Mouse (Mus musculus): ENCODE data around the gene Abca17. TPM values are rescaled to one million over a fixed set of nuclear protein-coding genes. Genes with fewer than 3 reads are reported as not detected.

The Abca17 gene
- polyA plus RNA-seq, 1 experiment = 0.01 TPM

GRCm38 (mm10) chr17:24264766-24265165 is 86.1 kb downstream of the Abca17 start:
- Histone ChIP-seq H3K27ac (ENCODE audit: insufficient read depth, low read depth, low read length) (no peak overlapping the region), H3K27me3 (ENCODE audit: control insufficient read depth, insufficient read depth, low read length) (no peaks in the 10 kb centered on the region), H3K4me3 (ENCODE audit: low read depth, low read length) (no peak overlapping the region), H3K4me1 (ENCODE audit: control insufficient read depth, insufficient read depth, insufficient read length, low read length) (no peaks in the 10 kb centered on the region), H3K36me3 (ENCODE audit: control insufficient read depth, insufficient read depth, low read length) (no peaks in the 10 kb centered on the region)
- no peak for TF ChIP-seq POLR2A (IDR thresholded peaks at IDR 0.05; ENCODE audit: low read depth, low read length)
- TF ChIP-seq CTCF (IDR thresholded peaks at IDR 0.05; ENCODE audit: extremely low read depth, insufficient read length, insufficient replicate concordance, low read depth, low read length) = no peak
- 83% methylated on average over 2 of the region's 2 CpGs for WGBS

DNA sequence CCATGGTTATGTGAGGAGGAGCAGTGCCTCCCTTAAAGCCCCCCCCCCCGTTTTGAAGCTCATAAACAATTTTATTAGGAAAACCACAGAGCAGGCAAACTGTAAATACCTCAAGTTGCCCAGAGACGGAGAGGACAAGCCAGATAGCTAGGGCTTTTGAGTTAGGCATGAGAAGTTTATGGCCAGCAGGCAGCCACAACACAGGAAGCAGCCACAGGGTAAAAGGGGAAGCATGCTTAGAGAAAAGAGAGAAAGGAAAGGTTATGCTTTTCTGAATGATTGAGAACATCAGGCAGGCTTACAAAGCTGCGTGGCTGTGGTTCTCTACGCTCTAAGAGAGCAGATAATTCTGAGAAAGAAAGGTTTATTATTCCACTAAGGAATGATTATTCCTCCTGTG is 90.4 kb downstream of the Abca17 start:
- Histone ChIP-seq H3K4me3 (ENCODE audit: low read depth, low read length) (no peak overlapping the region), H3K36me3 (ENCODE audit: control insufficient read depth, insufficient read depth, low read length) (no peaks in the 10 kb centered on the region), H3K27ac (ENCODE audit: insufficient read depth, low read depth, low read length) (no peak overlapping the region), H3K27me3 (ENCODE audit: control insufficient read depth, insufficient read depth, low read length) (no peaks in the 10 kb centered on the region), H3K4me1 (ENCODE audit: control insufficient read depth, insufficient read depth, insufficient read length, low read length) (no peaks in the 10 kb centered on the region)
- WGBS = 58% methylated on average over 4 of the region's 4 CpGs
- no peak for TF ChIP-seq CTCF (IDR thresholded peaks at IDR 0.05; ENCODE audit: extremely low read depth, insufficient read length, insufficient replicate concordance, low read depth, low read length)
- TF ChIP-seq POLR2A (IDR thresholded peaks at IDR 0.05; ENCODE audit: low read depth, low read length) = no peak

- Histone ChIP-seq H3K27me3 (ENCODE audit: control insufficient read depth, insufficient read depth, low read length) (no peaks in the 10 kb centered on the region), H3K4me1 (ENCODE audit: control insufficient read depth, insufficient read depth, insufficient read length, low read length) (no peaks in the 10 kb centered on the region), H3K36me3 (ENCODE audit: control insufficient read depth, insufficient read depth, low read length) (no peaks in the 10 kb centered on the region), H3K4me3 (ENCODE audit: low read depth, low read length) (no peak overlapping the region), H3K27ac (ENCODE audit: insufficient read depth, low read depth, low read length) (no peak overlapping the region)
- no peak for TF ChIP-seq POLR2A (IDR thresholded peaks at IDR 0.05; ENCODE audit: low read depth, low read length)
- TF ChIP-seq CTCF (IDR thresholded peaks at IDR 0.05; ENCODE audit: extremely low read depth, insufficient read length, insufficient replicate concordance, low read depth, low read length) = no peak
- 51% methylated on average over 5 of the region's 5 CpGs for WGBS
Measured at GRCm38 (mm10) chr17:24259702-24260101, 91.2 kb downstream of the Abca17 start.

- 59% methylated on average over 4 of the region's 4 CpGs for WGBS
Measured at GRCm38 (mm10) chr17:24258981-24259380, 91.9 kb downstream of the Abca17 start.

DNA sequence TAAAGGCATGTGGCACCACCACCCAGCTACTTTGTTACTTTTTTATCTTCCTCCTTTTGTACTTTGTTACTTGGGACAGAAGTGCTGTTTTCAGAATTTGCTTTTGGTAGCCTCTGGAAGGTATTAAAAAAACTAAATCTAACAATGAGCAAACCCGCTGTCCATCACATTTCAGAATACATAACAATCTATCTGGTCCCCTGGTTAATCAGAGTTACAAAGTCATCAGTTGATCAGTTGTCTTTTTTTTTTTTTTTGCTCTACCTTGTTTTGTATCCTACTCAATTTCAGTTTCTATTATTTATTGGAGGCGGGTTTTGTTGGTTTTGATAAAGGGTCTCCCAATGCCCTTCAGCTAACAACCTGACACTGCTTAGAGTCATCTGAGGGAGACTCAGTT is 98.5 kb downstream of the Abca17 start:
- H3K27me3 ChIP-seq (ENCODE audit: control insufficient read depth, insufficient read depth, low read length) = no peaks in the 10 kb centered on the region
- no peaks in the 10 kb centered on the region for H3K36me3 ChIP-seq (ENCODE audit: control insufficient read depth, insufficient read depth, low read length)
- no peak overlapping the region for H3K27ac ChIP-seq (ENCODE audit: insufficient read depth, low read depth, low read length)
- H3K4me1 ChIP-seq (ENCODE audit: control insufficient read depth, insufficient read depth, insufficient read length, low read length) = no peaks in the 10 kb centered on the region; the same call in 1 of the 2 replicates
- no peak overlapping the region for H3K4me3 ChIP-seq (ENCODE audit: low read depth, low read length)
- 93% methylated on average over 2 of the region's 2 CpGs for WGBS
- TF ChIP-seq POLR2A (IDR thresholded peaks at IDR 0.05; ENCODE audit: low read depth, low read length) (no peak), CTCF (IDR thresholded peaks at IDR 0.05; ENCODE audit: extremely low read depth, insufficient read length, insufficient replicate concordance, low read depth, low read length) (no peak)

More at GRCm38 (mm10) chr17:24258981-24259380, 91.9 kb downstream of the Abca17 start:
- no peaks in the 10 kb centered on the region for H3K27me3 ChIP-seq (ENCODE audit: control insufficient read depth, insufficient read depth, low read length)
- H3K36me3 ChIP-seq (ENCODE audit: control insufficient read depth, insufficient read depth, low read length) = no peaks in the 10 kb centered on the region
- H3K27ac ChIP-seq (ENCODE audit: insufficient read depth, low read depth, low read length) = no peak overlapping the region
- H3K4me1 ChIP-seq (ENCODE audit: control insufficient read depth, insufficient read depth, insufficient read length, low read length) = no peaks in the 10 kb centered on the region
- no peak for TF ChIP-seq CTCF (IDR thresholded peaks at IDR 0.05; ENCODE audit: extremely low read depth, insufficient read length, insufficient replicate concordance, low read depth, low read length)
- TF ChIP-seq POLR2A (IDR thresholded peaks at IDR 0.05; ENCODE audit: low read depth, low read length) = no peak
- no peak overlapping the region for H3K4me3 ChIP-seq (ENCODE audit: low read depth, low read length)

DNA sequence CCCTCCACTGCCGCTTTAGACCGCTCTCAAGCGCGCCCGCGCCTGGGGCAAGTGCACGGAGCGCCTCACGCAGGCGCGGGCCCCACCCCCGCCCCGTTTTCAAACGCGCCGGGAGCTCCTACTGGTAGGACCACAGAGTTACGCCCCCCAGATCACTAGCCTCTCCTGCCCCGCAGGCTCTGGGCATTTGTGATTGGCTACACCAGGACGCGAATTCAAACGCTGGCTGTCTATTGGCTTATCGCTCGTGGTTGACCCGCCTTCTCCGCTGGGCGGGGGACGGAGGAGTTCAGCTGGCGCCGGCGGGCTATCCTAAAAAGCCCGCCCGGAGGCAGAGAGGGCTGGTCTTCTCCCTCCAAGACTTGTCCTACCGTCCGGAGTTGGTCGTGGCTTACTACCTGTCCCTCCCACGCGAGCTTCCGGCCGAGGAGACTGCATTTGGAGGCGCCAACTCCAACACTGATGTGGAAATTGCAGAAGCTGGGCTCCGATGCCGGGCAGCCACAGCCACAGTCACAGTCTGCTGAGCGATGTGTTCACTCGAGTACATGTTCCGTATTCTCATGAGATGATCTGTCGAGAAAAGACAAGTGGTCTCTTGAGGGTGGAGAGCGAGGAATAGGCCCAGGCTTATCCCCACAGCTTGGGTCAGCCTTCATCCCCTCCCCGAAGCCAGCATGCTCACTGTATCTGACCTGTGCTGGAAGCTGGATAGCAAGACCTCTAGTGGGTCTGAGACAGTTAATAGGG is 99.4 kb downstream of the Abca17 start, which contains the start of gene Ccnf:
Ccnf (minus strand) TSS at position 165 of the 750 bp plus-strand sequence.
- Histone ChIP-seq H3K4me1 (ENCODE audit: control insufficient read depth, insufficient read depth, insufficient read length, low read length) (no peaks in the 10 kb centered on the region; the same call in 1 of the 2 replicates), H3K36me3 (ENCODE audit: control insufficient read depth, insufficient read depth, low read length) (peaks cover 2% of the 10 kb centered on the region; the same call in 1 of the 2 replicates)
- under 1% methylated on average over 48 of the region's 48 CpGs for WGBS

GRCm38 (mm10) chr17:24250988-24251319 is 99.9 kb downstream of the Abca17 start:
- no peak overlapping the region for H3K27ac ChIP-seq (ENCODE audit: insufficient read depth, low read depth, low read length)
- H3K27me3 ChIP-seq (ENCODE audit: control insufficient read depth, insufficient read depth, low read length) = no peaks in the 10 kb centered on the region
- WGBS = under 1% methylated on average over 31 of the region's 32 CpGs
- H3K4me1 ChIP-seq (ENCODE audit: control insufficient read depth, insufficient read depth, insufficient read length, low read length) = no peaks in the 10 kb centered on the region; the same call in 1 of the 2 replicates
- H3K4me3 ChIP-seq (ENCODE audit: low read depth, low read length) = peak overlapping the region; percentile 98
- TF ChIP-seq POLR2A (IDR thresholded peaks at IDR 0.05; ENCODE audit: low read depth, low read length) (no peak), CTCF (IDR thresholded peaks at IDR 0.05; ENCODE audit: extremely low read depth, insufficient read length, insufficient replicate concordance, low read depth, low read length) (no peak)
- H3K36me3 ChIP-seq (ENCODE audit: control insufficient read depth, insufficient read depth, low read length) = peaks cover 2% of the 10 kb centered on the region; the same call in 1 of the 2 replicates

More for the DNA sequence above, 99.4 kb downstream of the Abca17 start, which contains the start of gene Ccnf:
- TF ChIP-seq CTCF (IDR thresholded peaks at IDR 0.05; ENCODE audit: extremely low read depth, insufficient read length, insufficient replicate concordance, low read depth, low read length) (no peak), POLR2A (IDR thresholded peaks at IDR 0.05; ENCODE audit: low read depth, low read length) (peak; percentile 25; the same call in 1 of the 2 replicates)
- Histone ChIP-seq H3K27ac (ENCODE audit: insufficient read depth, low read depth, low read length) (peak within 1 kb of the TSS; percentile 4; the same call in 1 of the 2 replicates), H3K4me3 (ENCODE audit: low read depth, low read length) (peak within 1 kb of the TSS; percentile 98), H3K27me3 (ENCODE audit: control insufficient read depth, insufficient read depth, low read length) (no peaks in the 10 kb centered on the region)
